Mouse (Mus musculus) midbrain, embryonic 14.5 days (tissue): ENCODE measurements around the gene Lmx1a. TPM values are rescaled to one million over a fixed set of nuclear protein-coding genes. Genes with fewer than 3 reads are reported as not detected.

ENCODE experiments used
- ATAC-seq: fragments of 200-750 bp; cut with Nextera tagmentation; 2 replicates; pipeline ENCODE4 v1.8.0; 2017; ENCODE audit warnings: moderate number of reproducible peaks, moderate library complexity; ENCODE audit not compliant: low FRiP score, low TSS enrichment
- DNase-seq: peaks from one replicate; pipeline ENCODE4 v3.0.0-alpha.2; 2015
- H3K27ac ChIP-seq: fragments of 300-500 bp; sonication (generic); replicated peaks from 2 replicates; pipeline ENCODE4 v1.5.1; 2014; ENCODE audit warnings: mild to moderate bottlenecking, low read depth, low read length, moderate library complexity
- H3K27me3 ChIP-seq: fragments of 300-500 bp; sonication (generic); 2 replicates; pipeline ENCODE4 v1.6.1; 2014; ENCODE audit warnings: low read length, control low read depth, mixed read lengths; ENCODE audit not compliant: control insufficient read depth, insufficient read depth
- H3K36me3 ChIP-seq: fragments of 300-500 bp; sonication (generic); 2 replicates; pipeline ENCODE4 v1.6.1; 2014; ENCODE audit warnings: low read length, control low read depth; ENCODE audit not compliant: control insufficient read depth, insufficient read depth
- H3K4me1 ChIP-seq: fragments of 300-500 bp; sonication (generic); 2 replicates; pipeline ENCODE4 v1.6.1; 2014; ENCODE audit warnings: mild to moderate bottlenecking, antibody characterized with exemption, low read length, control low read depth; ENCODE audit not compliant: control insufficient read depth, insufficient read depth
- H3K4me2 ChIP-seq: fragments of 300-500 bp; sonication (generic); 2 replicates; pipeline ENCODE4 v1.6.1; 2014; ENCODE audit warnings: mild to moderate bottlenecking, low read length, moderate library complexity
- H3K4me3 ChIP-seq: fragments of 300-500 bp; sonication (generic); replicated peaks from 2 replicates; pipeline ENCODE4 v1.5.1; 2014; ENCODE audit warnings: low read depth, low read length
- H3K9ac ChIP-seq: fragments of 300-500 bp; sonication (generic); replicated peaks from 2 replicates; pipeline ENCODE4 v1.6.1; 2014; ENCODE audit warnings: mild to moderate bottlenecking, low read length, moderate library complexity
- H3K9me3 ChIP-seq: fragments of 300-500 bp; sonication (generic); 2 replicates; pipeline ENCODE4 v1.6.1; 2016; ENCODE audit warnings: low read length, control low read depth, mixed read lengths; ENCODE audit not compliant: control insufficient read depth
- WGBS: fragments of 180-500 bp; shearing (Covaris S2); extraction: QIAGEN DNeasy Blood & Tissue Kit; methylation state at CpG from one replicate; pipeline ENCODE4 v1.1.7; 2014; 5-methylcytosine and 5-hydroxymethylcytosine counted together
- polyA plus RNA-seq: library from polyadenylated mRNA; unstranded; fragments of >200 nt; fragmentation: Nextera tagmentation; extraction: Ambion mirVana; gene quantifications from 2 replicates; pipeline ENCODE4 v1.2.1, GENCODE M21; 2014

The Lmx1a gene
- polyA plus RNA-seq, 1 experiment from 2014 or later, result 7.1 TPM

GRCm38 (mm10) chr1:167669796-167670195, 19.2 kb upstream of the Lmx1a start:
- 36% methylated on average over 6 of the region's 6 CpGs for WGBS
- no peaks in the 10 kb centered on the region for H3K36me3 ChIP-seq
- DNase-seq, result peak; percentile 76
- no peak overlapping the region for H3K4me2 ChIP-seq
- H3K27ac ChIP-seq, result no peak overlapping the region
- ATAC-seq, result no peak
- H3K4me3 ChIP-seq, result no peak overlapping the region
- no peaks in the 10 kb centered on the region for H3K4me1 ChIP-seq
- H3K9me3 ChIP-seq, result no peaks in the 10 kb centered on the region
- H3K27me3 ChIP-seq, result peaks cover 15% of the 10 kb centered on the region
- H3K9ac ChIP-seq, result no peak overlapping the region

- DNase-seq, result no peak
- no peaks in the 10 kb centered on the region for H3K4me1 ChIP-seq
- H3K4me3 ChIP-seq, result no peak overlapping the region
- peaks cover 15% of the 10 kb centered on the region for H3K27me3 ChIP-seq
- ATAC-seq, result no peak
- H3K9me3 ChIP-seq, result no peaks in the 10 kb centered on the region
- WGBS, result 20% methylated on average over 17 of the region's 17 CpGs
- H3K27ac ChIP-seq, result no peak overlapping the region
- H3K9ac ChIP-seq, result no peak overlapping the region
- no peak overlapping the region for H3K4me2 ChIP-seq
- no peaks in the 10 kb centered on the region for H3K36me3 ChIP-seq
These were observed 16.5 kb upstream of the Lmx1a start for GRCm38 (mm10) chr1:167672433-167672987.

GRCm38 (mm10) chr1:167679061-167679460, 10.0 kb upstream of the Lmx1a start:
- Histone ChIP-seq H3K36me3 (no peaks in the 10 kb centered on the region), H3K9me3 (peaks cover 3% of the 10 kb centered on the region; the same call in 1 of the 2 replicates), H3K27me3 (no peaks in the 10 kb centered on the region), H3K27ac (no peak overlapping the region), H3K9ac (no peak overlapping the region), H3K4me3 (no peak overlapping the region), H3K4me1 (no peaks in the 10 kb centered on the region), H3K4me2 (no peak overlapping the region)
- ATAC-seq (no peak), DNase-seq (no peak)
- 94% methylated on average over 6 of the region's 6 CpGs for WGBS

- WGBS, result under 1% methylated on average over 8 of the region's 8 CpGs
- Histone ChIP-seq H3K4me1 (peaks cover 6% of the 10 kb centered on the region; the same call in 1 of the 2 replicates), H3K27ac (peak overlapping the region; percentile 60), H3K4me3 (peak overlapping the region; percentile 37), H3K27me3 (peaks cover 69% of the 10 kb centered on the region), H3K9me3 (peaks cover 7% of the 10 kb centered on the region; the same call in 1 of the 2 replicates), H3K36me3 (no peaks in the 10 kb centered on the region), H3K4me2 (peak overlapping the region; percentile 66), H3K9ac (no peak overlapping the region)
- DNase-seq, result no peak
- no peak for ATAC-seq
These were observed 1.1 kb upstream of the Lmx1a start for GRCm38 (mm10) chr1:167688001-167688346.

- Histone ChIP-seq H3K27me3 (peaks cover 71% of the 10 kb centered on the region), H3K4me1 (peaks cover 6% of the 10 kb centered on the region; the same call in 1 of the 2 replicates), H3K4me3 (peak overlapping the region; percentile 37), H3K4me2 (peak overlapping the region; percentile 66), H3K27ac (peak overlapping the region; percentile 60), H3K36me3 (no peaks in the 10 kb centered on the region), H3K9me3 (peaks cover 7% of the 10 kb centered on the region; the same call in 1 of the 2 replicates), H3K9ac (peak overlapping the region; percentile 45; the same call in 1 of the 2 replicates)
- peak; percentile 61 for DNase-seq
- WGBS, result under 1% methylated on average over 96 of the region's 98 CpGs
- peak; percentile 55 for ATAC-seq
These were observed 448 bp upstream of the Lmx1a start for GRCm38 (mm10) chr1:167688347-167689231.

GRCm38 (mm10) chr1:167689262-167690137, 463 bp downstream of the Lmx1a start:
- Histone ChIP-seq H3K4me1 (peaks cover 6% of the 10 kb centered on the region; the same call in 1 of the 2 replicates), H3K4me3 (peak overlapping the region; percentile 37), H3K4me2 (peak overlapping the region; percentile 66), H3K27me3 (peaks cover 81% of the 10 kb centered on the region), H3K9ac (peak overlapping the region; percentile 45; the same call in 1 of the 2 replicates), H3K27ac (peak overlapping the region; percentile 60), H3K36me3 (no peaks in the 10 kb centered on the region), H3K9me3 (peaks cover 3% of the 10 kb centered on the region; the same call in 1 of the 2 replicates)
- under 1% methylated on average over 36 of the region's 36 CpGs for WGBS
- ATAC-seq (peak; percentile 65), DNase-seq (peak; percentile 39)

- Histone ChIP-seq H3K27me3 (peaks cover 88% of the 10 kb centered on the region), H3K9ac (0 out of 2 replicates have a peak overlapping the region, but pooled peaks have one; percentile 4), H3K36me3 (no peaks in the 10 kb centered on the region), H3K4me1 (peaks cover 6% of the 10 kb centered on the region; the same call in 1 of the 2 replicates), H3K27ac (peak overlapping the region; percentile 60; the same call in 1 of the 2 replicates), H3K9me3 (no peaks in the 10 kb centered on the region), H3K4me2 (no peak overlapping the region), H3K4me3 (peak overlapping the region; percentile 37)
- 1% methylated on average over 17 of the region's 17 CpGs for WGBS
- ATAC-seq (no peak), DNase-seq (no peak)
These were observed 1.2 kb downstream of the Lmx1a start for GRCm38 (mm10) chr1:167690138-167690710.
